Mouse (Mus musculus): ENCODE results near the gene Crb2.

- TF ChIP-seq CTCF (conservative IDR thresholded peaks at IDR 0.05; ENCODE audit: insufficient read depth, insufficient read length, low read depth, low read length), result no peak
- TF ChIP-seq POLR2A (IDR thresholded peaks at IDR 0.05; ENCODE audit: low read depth, low read length), result no peak
Observed at GRCm38 (mm10) chr2:37842719-37843118, 66.7 kb downstream of the Crb2 start.

Data from kidney, adult 2 months (tissue).